Mouse (Mus musculus): ENCODE data around the gene Atp6v1g2. TPM values are rescaled to one million over a fixed set of nuclear protein-coding genes. Genes with fewer than 3 reads are reported as not detected.

The Atp6v1g2 gene
- polyA plus RNA-seq, 1 experiment: 4.2 TPM

DNA sequence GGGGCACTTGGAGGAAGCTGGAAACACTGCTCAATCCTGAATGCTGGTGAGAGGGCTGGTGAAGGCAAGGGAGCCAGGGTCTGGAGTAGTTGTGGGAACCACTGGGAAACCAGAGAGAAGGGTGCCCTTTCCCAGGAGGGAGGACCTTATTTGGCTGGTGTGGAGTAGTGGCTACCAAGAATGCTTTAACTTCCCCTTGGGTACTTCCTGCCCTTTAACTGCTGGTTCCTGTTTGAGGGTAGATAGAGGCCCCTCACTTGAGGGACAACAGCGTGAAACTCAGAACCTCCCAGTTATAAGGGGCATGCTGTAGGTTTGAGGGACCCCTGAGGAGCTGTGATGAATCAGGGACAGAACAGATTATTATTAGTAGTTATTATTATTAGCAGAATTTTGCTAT is 44.3 kb upstream of the Atp6v1g2 start:
- H3K4me1 ChIP-seq (ENCODE audit: control insufficient read depth, insufficient read depth, low read length): no peaks in the 10 kb centered on the region
- H3K27ac ChIP-seq (ENCODE audit: insufficient read depth, low read length): no peak overlapping the region
- no peak overlapping the region for H3K9ac ChIP-seq (ENCODE audit: low read depth, poor library complexity, severe bottlenecking)
- no peaks in the 10 kb centered on the region for H3K27me3 ChIP-seq (ENCODE audit: control insufficient read depth, insufficient read depth, low read length, poor library complexity, severe bottlenecking)
- H3K36me3 ChIP-seq (ENCODE audit: control insufficient read depth, insufficient read depth, low read length, poor library complexity, severe bottlenecking): no peaks in the 10 kb centered on the region
- no peaks in the 10 kb centered on the region for H3K9me3 ChIP-seq (replicated peaks; ENCODE audit: control insufficient read depth, insufficient read depth, low read length, poor library complexity, severe bottlenecking)
- H3K4me3 ChIP-seq (ENCODE audit: low read depth, low read length): no peak overlapping the region
- no peak for TF ChIP-seq CTCF (IDR thresholded peaks at IDR 0.05; ENCODE audit: low read depth, low read length)
- no peak for TF ChIP-seq EP300 (IDR thresholded peaks at IDR 0.05; ENCODE audit: insufficient read depth, low read depth, low read length)
- TF ChIP-seq POLR2A (IDR thresholded peaks at IDR 0.05; ENCODE audit: insufficient read depth, low read length): no peak

DNA sequence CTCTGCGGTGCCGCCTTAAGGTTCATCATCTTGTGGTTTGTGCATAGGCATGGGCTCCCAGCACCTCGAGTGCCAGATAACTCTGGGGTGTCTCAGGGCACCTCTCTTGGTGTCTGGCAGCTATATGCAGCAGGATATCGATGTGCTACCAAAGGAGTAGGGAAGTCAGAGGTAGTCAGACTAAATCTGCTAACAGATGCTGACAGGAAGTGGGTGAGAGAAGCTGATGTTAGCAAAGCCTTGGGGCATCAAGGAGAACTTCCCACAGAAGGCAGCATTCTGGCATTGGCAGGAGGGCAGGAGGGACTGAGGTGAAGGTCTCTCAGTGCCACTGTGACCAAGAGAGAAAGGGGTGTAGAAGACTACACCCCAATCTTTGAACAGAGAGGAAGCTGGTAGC is 43.4 kb upstream of the Atp6v1g2 start:
- H3K4me3 ChIP-seq (ENCODE audit: low read depth, low read length): no peak overlapping the region
- no peak overlapping the region for H3K9ac ChIP-seq (ENCODE audit: low read depth, poor library complexity, severe bottlenecking)
- no peaks in the 10 kb centered on the region for H3K9me3 ChIP-seq (replicated peaks; ENCODE audit: control insufficient read depth, insufficient read depth, low read length, poor library complexity, severe bottlenecking)
- no peaks in the 10 kb centered on the region for H3K27me3 ChIP-seq (ENCODE audit: control insufficient read depth, insufficient read depth, low read length, poor library complexity, severe bottlenecking)
- no peak for TF ChIP-seq POLR2A (IDR thresholded peaks at IDR 0.05; ENCODE audit: insufficient read depth, low read length)
- TF ChIP-seq EP300 (IDR thresholded peaks at IDR 0.05; ENCODE audit: insufficient read depth, low read depth, low read length): no peak
- TF ChIP-seq CTCF (IDR thresholded peaks at IDR 0.05; ENCODE audit: low read depth, low read length): no peak
- no peak overlapping the region for H3K27ac ChIP-seq (ENCODE audit: insufficient read depth, low read length)
- no peaks in the 10 kb centered on the region for H3K4me1 ChIP-seq (ENCODE audit: control insufficient read depth, insufficient read depth, low read length)
- no peaks in the 10 kb centered on the region for H3K36me3 ChIP-seq (ENCODE audit: control insufficient read depth, insufficient read depth, low read length, poor library complexity, severe bottlenecking)

DNA sequence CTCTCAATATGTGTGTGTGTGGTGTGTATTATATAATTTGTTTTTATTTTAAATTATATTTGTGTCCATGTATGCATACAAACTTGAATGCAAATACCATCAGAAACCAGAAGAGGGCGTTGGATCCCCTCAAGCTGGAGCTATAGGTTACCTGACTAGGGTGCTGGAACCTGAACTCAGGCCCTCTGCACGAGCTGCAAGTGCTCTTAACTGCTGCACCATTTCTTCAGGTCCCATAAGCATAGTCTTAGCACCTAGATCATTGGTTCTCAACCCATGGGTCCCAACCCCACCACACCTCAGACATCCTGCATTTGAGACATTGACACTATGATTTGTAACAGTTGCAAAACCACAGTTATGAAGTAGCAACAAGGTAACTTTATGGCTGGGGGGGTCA is 41.7 kb upstream of the Atp6v1g2 start:
- Histone ChIP-seq H3K4me3 (ENCODE audit: low read depth, low read length) (no peak overlapping the region), H3K9me3 (replicated peaks; ENCODE audit: control insufficient read depth, insufficient read depth, low read length, poor library complexity, severe bottlenecking) (no peaks in the 10 kb centered on the region), H3K27me3 (ENCODE audit: control insufficient read depth, insufficient read depth, low read length, poor library complexity, severe bottlenecking) (no peaks in the 10 kb centered on the region), H3K27ac (ENCODE audit: insufficient read depth, low read length) (no peak overlapping the region), H3K36me3 (ENCODE audit: control insufficient read depth, insufficient read depth, low read length, poor library complexity, severe bottlenecking) (no peaks in the 10 kb centered on the region), H3K4me1 (ENCODE audit: control insufficient read depth, insufficient read depth, low read length) (no peaks in the 10 kb centered on the region), H3K9ac (ENCODE audit: low read depth, poor library complexity, severe bottlenecking) (no peak overlapping the region)
- TF ChIP-seq EP300 (IDR thresholded peaks at IDR 0.05; ENCODE audit: insufficient read depth, low read depth, low read length): no peak
- TF ChIP-seq CTCF (IDR thresholded peaks at IDR 0.05; ENCODE audit: low read depth, low read length): peak; percentile 16

DNA sequence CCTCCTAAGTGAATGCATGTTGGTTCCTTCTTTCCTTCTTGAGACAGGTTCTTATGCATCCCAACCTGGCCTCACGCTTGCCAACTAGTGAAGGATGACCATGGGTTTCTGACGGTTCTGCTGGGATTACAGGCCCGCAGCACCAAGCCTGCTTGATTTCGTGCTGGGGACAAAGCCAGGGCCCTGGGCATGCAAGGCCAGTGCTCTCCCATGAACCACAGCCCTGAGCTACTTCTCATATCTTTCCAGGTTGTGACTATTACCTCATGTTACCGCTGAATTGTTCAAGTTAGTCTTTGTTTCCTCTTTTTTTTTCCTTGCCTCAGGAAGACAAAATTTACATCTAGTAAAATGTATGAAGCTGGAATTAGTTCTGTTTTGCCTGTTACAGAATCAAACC is 40.5 kb upstream of the Atp6v1g2 start:
- TF ChIP-seq CTCF (IDR thresholded peaks at IDR 0.05; ENCODE audit: low read depth, low read length) (no peak), POLR2A (IDR thresholded peaks at IDR 0.05; ENCODE audit: insufficient read depth, low read length) (no peak), EP300 (IDR thresholded peaks at IDR 0.05; ENCODE audit: insufficient read depth, low read depth, low read length) (no peak)
- H3K27me3 ChIP-seq (ENCODE audit: control insufficient read depth, insufficient read depth, low read length, poor library complexity, severe bottlenecking): no peaks in the 10 kb centered on the region
- H3K4me1 ChIP-seq (ENCODE audit: control insufficient read depth, insufficient read depth, low read length): no peaks in the 10 kb centered on the region
- no peaks in the 10 kb centered on the region for H3K36me3 ChIP-seq (ENCODE audit: control insufficient read depth, insufficient read depth, low read length, poor library complexity, severe bottlenecking)
- H3K27ac ChIP-seq (ENCODE audit: insufficient read depth, low read length): no peak overlapping the region
- H3K9ac ChIP-seq (ENCODE audit: low read depth, poor library complexity, severe bottlenecking): no peak overlapping the region
- H3K4me3 ChIP-seq (ENCODE audit: low read depth, low read length): no peak overlapping the region
- H3K9me3 ChIP-seq (replicated peaks; ENCODE audit: control insufficient read depth, insufficient read depth, low read length, poor library complexity, severe bottlenecking): no peaks in the 10 kb centered on the region

DNA sequence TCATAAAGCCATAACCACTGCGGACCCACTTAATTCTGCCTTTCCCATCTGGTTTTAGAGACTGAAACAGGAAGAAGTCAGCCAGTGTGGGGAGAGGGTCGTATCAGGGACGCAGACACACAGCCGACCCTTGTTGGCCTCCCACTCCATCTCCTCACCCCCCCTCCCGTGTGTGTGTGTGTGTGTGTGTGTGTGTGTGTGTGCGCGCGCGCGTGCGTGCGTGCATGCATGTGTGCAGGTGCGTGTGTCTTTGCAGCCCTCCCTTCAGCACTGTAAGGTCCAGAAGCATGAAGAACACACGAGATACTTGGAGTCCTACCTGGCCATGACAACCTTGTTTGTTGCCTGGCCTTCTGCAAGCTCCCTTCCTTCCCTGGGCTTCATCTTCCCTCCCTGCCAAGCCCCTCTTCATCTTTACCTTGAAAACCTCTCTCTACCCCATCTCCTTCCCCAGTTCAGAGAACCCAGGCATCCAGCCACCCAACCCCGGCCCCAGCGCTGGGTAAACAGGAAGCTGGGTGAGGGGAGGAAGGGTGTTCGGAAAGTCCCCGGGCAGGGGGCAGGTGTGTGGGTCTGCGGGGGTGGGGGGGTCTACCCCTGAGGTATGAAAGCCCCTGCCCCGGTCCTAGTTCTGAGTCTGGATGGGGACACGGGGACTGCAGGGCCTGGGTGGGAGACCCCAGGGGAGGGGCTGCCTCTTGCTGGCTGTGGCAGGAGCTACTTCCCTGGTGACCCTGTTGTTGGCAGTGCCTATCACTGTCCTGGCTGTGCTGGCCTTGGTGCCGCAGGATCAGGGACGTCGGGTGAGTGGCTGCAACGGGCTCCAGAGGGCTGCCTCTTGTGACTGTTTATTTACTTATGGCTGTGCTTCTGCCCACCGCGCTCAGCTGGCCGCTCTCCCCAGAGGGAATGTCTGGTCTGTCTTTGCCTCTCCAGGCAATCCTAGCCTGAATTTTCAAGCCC is 39.3 kb upstream of the Atp6v1g2 start, which contains the start of gene Ltb:
Gene Ltb (plus strand): TSS at position 559 of the 963 bp plus-strand sequence.
- Histone ChIP-seq H3K36me3 (ENCODE audit: control insufficient read depth, insufficient read depth, low read length, poor library complexity, severe bottlenecking) (no peaks in the 10 kb centered on the region), H3K4me1 (ENCODE audit: control insufficient read depth, insufficient read depth, low read length) (no peaks in the 10 kb centered on the region), H3K27me3 (ENCODE audit: control insufficient read depth, insufficient read depth, low read length, poor library complexity, severe bottlenecking) (no peaks in the 10 kb centered on the region), H3K4me3 (ENCODE audit: low read depth, low read length) (peak within 1 kb of the TSS; percentile 49; the same call in 1 of the 2 replicates), H3K9me3 (replicated peaks; ENCODE audit: control insufficient read depth, insufficient read depth, low read length, poor library complexity, severe bottlenecking) (no peaks in the 10 kb centered on the region), H3K27ac (ENCODE audit: insufficient read depth, low read length) (no peak within 1 kb of the TSS), H3K9ac (ENCODE audit: low read depth, poor library complexity, severe bottlenecking) (no peak within 1 kb of the TSS)
- no peak for TF ChIP-seq CTCF (IDR thresholded peaks at IDR 0.05; ENCODE audit: low read depth, low read length)
- no peak for TF ChIP-seq EP300 (IDR thresholded peaks at IDR 0.05; ENCODE audit: insufficient read depth, low read depth, low read length)
- TF ChIP-seq POLR2A (IDR thresholded peaks at IDR 0.05; ENCODE audit: insufficient read depth, low read length): no peak

Data from ES-Bruce4 (cell line).